Mouse (Mus musculus): ENCODE data around the gene Gli2.
A peak's percentile ranks its signal among the peaks of the same experiment; 100 is the strongest.

Gli2 gene

DNA sequence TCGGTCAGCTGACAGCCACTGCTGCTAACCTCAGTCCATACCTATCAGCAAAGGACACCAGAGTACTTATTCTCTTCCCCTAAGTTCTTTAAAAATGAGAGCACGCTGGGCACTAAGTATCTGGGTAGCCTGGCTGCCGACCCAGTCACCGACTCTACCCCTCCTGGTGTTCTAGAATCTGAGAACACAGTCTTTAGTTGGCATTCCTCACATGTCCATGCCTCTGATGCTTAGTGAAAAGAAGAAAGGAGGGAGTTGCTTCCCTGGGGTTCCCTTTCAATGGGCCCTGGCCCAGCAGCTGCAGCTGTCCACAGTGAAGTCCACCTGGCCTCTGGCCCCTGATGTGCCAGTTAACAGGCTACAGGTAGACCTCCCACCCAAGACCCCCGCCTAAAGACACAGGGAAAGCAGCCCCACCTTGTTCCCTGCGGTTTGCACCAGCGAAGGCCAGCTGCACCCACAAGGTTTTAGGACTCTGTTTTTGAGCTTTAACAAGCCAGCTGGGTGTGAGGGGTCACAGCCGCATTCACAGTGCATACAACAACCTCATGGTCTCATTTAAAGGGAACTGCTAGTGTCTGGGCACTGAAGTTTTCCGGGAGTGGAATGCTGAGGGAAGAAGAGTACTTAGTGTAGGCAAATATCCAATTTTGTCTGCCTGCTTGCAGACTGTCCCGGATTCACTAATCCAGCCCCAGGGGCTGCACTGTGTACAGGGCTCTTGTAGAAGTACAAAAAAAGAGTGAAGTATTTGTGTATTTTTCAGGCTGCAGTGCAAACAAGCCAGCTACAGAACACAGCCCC, 3.4 kb downstream of the Gli2 start:
- no peak for DNase-seq

DNA sequence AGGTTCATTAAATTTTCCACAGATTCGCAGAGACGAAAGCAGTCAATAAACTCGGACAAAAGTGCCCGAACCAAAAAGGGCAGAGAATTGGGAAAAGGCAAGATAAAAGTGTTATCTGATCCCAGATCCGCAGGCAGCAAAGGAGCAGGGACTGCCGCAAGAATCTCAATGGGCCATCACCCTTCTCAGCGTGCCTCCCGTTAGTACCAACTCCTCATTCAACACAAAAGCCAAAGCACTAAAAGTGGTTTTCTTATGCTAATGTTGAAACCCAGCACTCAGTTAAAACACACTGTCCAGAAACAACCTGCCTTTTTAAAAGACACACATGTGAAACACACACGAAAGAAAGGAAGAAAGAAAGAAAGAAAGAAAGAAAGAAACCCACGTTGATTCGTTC, 4.4 kb downstream of the Gli2 start:
- DNase-seq: no peak

DNA sequence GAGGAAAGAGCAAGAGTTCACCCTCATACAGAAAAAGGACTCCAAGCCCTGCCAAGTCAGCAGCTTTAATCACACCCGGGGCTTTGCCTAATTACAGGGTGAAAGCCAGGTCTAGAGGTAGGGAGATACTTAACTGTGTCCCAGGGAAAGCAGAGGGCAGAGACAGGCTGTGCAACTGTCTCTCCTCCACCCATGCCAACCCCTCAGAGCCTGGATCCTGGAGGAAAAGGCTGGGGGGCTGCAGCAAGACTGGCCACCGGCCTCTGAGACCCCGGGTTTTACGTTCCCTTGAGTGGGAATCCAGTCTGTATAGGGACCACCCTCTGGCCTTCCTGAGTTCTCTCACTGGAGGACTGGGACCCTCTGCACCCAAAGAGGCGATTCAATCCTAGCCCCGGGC, 4.9 kb downstream of the Gli2 start:
- DNase-seq: no peak

DNA sequence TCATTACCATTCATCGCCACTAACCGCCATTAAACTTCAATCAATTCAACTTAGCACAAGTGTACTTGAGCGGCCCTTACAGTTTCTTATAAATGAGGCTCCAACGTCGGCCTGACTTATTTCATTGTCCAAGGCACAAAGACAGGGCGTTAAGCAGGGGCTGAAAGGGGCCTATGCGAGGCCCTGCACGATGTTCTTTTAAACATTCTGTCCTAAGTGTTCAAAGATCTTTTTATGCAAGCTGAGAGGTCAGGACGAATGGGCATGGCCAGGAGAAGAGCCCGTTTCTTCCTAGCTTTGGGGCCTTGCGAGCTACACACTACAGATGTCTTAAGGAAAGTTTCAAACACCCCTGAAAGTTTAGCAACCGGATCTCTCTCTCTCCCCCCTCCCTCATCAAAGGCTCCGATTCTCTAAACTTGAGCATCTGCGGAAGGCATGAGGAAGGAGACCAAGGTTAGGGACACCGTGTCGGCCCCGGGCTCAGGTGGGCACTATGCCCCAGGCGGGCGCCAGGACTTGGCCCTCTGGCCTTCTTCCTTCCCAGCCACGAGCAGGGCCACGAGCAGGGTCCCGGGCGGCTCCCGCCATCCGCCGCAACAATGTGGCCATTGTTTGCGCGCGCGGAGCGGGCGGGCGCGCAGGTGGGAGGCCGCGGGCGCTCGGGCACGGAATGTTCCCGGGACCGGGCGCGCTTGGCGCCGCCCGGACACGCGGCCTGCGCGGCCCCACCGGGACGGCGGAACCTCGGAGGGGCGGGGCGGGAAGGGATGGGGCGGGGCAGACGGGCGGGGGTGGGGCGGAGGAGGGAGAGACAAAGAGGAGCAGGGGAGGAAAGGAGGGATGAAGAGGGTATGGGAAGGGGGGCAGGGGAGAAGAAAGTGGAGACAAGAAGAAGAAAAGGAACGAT, 5.7 kb downstream of the Gli2 start:
- DNase-seq: peak; percentile 67

DNA sequence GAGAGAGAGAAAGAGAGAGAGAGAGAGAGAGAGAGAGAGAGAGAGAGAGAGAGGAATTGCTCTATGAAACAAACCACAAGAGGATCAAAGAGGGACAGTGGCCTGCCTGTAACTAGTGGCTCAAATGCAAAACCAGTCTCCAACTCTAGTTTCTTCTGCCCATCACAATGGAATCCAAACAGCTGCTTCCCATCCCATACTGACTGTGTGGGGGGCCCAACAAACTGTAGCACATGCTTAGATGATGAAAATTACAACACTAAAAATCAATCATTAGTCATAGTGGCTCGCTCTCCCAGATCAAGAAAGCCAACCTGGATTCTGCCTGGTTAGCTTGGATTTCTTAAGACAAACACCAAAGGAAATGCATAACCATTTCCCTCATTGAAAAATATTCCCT, 15.0 kb downstream of the Gli2 start:
- no peak for DNase-seq

DNA sequence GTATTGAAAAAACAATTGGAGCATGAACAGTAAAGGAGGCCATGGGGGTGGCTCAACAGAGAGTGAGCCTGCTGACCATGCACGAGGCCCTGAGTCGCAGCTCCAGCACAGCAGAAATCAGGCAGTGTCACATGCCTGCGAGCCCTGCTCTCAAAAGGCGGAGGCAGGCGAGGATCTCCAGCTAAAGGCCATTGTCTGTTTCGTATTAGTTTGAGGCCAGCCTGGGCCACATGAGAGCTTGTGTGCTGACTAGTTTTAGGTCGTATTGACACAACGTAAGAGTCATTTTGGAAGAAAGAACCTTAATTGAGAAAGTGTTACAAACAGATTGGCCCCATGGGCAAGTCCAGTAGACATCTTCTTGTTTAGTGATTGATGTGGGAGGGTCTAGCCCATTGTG, 17.5 kb downstream of the Gli2 start:
- no peak for DNase-seq

DNA sequence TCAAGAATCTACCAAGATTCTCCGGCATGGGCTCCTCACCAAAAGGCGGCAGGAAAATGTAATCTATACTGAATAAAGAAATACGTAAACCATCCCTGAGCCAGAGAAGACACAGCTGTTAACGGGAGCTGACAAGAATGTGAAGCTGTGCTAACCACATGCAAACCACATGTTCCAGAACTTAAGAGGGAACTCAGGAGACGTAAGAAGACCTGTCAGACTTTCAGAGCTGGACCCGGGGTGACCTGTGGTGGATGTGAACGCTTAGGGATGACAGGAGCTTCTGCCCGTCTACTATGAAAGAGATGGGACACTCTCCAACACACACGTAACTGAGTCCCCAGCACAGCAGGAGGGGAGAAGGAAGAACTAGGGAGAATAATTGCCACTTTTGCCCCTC, 18.1 kb downstream of the Gli2 start:
- no peak for DNase-seq

DNA sequence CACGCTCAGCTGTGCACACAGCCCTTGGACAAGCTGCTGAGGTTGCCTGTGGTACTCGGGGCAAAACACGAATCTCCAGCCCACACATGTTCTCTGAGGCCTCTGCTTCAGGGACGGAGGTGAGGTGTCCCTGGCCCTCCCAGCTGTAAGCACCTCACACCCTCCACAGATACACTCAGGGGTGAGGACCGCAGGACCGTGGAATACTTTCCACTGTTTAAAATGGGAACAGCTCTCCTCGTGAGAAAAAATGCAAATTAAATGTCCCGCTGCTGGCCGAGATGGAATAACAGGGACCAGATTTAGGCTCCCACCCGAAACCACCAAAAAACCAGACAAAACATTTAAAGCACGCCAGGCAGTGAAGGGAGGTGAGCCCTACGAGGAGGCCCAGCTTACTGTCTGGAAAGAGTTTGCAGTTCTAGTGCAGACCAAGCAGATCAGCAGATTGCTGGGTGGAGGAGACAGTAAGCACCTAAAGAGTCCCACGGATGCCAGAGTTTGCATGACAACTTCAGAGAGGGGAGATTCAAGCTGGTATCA, 19.2 kb downstream of the Gli2 start:
- no peak for DNase-seq

DNA sequence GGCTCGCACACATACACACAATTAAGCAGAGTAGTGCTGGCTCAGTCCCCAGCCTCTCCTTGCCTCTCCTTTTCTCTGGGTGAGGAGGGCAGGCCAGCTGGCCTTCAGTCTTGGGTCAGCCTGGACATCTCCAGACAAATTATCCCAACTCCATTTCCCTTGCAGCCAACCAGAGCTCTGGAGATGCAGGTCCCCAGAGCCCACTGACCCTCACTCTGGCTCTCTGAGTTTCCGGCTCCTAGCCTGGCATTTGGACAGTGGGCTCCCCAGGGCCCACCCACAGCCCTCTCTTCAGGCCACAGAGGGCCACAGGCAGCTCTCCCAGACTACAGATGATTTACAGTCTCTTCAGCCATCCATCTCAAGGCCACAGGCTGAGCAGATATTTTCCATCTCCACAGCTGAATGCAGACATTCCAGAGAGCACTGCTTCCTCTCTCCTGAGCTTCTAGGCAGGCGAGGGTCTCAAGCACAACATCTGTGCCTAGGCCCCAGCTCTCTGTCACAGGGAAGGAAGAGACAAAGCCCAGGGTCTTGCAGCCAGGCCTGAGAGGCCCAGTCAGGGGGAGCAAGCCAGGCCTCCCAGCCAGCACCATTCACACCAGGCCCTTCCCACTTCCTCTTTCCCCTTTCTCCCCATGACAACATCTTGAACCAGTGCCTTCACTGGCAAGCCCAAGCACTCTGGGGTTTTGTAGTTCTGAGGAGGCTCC, 19.8 kb downstream of the Gli2 start:
- DNase-seq: peak; percentile 81

DNA sequence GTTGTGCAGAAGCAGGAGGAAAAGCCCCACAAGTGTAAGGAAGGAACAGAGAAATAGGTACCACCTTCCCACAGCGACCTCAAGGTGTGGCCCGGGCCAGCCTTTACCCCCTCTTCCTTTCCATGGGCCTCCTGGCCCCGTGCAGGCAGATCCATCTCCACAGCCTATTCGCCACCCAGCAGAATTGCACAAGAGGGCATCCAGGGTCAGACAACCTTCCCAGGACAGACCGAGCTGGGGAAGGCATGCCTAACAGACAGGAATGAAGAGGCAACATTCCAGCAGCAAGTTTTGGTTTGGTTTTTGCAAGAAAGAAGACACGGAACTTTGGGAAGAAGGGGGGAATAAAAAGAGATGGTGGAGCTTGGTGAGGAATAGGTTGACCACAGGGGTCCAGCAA, 22.2 kb downstream of the Gli2 start:
- no peak for DNase-seq

DNA sequence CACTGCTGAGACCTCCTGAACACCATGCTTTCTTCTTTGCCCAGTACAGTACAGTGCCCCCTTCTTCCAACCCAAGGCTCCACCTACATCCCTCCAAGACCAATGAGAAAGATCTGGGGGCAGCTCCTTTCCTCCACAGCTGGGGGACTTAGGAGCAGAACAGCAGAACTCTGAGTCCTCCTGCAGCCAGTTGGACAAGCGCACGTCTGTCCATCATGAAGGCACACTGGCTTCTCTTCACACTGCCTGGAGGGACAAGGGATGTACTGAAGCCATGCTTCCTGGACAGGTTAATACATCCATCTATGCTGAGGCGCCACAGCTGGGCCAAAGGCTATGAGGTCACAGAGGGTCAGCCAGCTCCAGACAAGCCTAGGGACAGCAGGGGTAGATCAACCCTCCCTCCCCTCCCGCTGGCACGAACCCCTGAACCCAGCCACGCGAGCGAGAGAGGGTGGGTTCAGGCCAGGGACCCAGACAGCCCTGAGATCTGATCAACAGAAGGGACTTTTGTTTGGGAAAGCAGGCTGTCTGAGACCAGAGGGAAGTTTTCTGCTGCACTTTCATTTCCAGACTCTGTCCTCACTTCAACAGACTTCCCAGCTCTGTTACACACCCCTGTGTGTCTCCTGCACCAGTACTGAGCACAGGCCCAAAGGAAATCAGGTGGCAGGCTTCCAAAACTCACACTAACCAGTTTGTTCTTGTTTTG, 27.6 kb downstream of the Gli2 start:
- no peak for DNase-seq

DNA sequence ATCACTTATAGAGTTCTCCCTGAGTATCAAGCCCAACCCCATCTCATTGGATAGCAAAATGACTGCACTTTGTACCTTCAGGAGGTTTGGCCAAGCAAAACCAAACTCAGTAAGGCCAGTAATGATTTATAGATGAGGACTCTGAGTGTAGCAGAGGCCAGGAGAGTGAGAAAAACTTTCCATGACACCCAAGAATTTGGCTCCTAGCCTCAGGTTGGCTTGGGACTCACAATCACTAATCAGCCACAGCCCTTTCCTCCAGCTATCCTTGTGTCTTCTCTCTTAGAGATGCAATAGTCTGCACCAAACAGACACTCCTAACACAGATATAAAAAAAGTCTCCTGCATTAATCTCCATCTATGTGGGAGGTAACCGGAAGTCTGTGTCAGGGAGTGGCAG, 31.1 kb downstream of the Gli2 start:
- no peak for DNase-seq

DNA sequence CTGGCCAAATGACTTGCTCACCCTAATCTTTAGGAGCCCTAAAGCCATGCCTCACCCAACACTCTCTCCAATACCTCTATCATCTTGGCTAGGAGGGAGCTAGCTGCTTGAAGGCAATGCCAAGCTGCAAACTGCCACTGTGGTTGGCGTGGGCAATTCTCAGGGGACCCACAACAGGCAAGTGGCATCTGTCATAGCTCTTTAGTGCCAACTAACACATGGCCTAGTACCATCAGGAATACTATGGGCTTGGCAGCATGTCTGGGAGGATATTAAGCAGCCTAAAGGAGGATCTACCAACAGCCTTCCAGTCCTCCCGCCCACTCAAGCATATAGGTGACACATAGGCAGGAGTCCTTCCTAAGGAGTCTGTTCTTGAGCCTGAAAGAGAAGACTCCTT, 33.3 kb downstream of the Gli2 start:
- no peak for DNase-seq

DNA sequence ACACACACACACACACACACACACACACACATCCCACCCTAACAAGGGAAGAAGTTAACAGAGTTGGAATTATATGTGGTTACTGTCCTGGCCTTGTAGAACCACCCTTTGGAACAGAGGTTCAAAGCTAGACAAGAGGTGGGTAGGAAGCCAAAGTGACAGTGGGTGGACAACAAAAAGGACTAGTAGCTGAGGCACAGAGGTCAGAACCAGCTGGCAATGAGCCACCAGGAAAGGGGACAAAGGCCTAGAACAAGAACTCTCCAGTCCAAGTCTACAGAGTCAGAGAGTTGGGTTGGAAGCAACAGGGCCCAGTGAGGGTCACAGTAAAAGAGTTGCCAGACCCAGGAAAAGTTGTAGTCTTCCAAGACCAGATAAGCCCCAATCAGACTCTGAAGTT, 34.4 kb downstream of the Gli2 start:
- DNase-seq: no peak

DNA sequence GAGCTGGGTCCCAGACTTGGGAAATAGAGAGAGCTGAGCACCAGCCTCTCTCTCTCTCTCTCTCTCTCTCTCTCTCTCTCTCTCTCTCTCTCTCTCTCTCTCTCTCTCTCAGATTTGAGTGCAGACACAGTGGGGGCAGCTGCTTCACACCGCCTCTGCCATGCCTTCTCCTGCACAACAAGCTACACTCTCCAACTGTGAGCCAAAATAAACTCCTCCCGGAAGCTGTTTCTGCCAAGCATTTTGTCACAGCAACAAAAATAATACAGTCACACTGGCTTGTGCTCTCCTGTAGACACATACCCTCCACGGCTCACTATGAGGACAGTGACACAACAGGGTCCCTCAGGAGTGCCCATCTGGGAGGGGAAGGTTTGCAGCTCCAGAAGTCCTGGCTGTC, 36.6 kb downstream of the Gli2 start:
- DNase-seq: peak; percentile 64

DNA sequence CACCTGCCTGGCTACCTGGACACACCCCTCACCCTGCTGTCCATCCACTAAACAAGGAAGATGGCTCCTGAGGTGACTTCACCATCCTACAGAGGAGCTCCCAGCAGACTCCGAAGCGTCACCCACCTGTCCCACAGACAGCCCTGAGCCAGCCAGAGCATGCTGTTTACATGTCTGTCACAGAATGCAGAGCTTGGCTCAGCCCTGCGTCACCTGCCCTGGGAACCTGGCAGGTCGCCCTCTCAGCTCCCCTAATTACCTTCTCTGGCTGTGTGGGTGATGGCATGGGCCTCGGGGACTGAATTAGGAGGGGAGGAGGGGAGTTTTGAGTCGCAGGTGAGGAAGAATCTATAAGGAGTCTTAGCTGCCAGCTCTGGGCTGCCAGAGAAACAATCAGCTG, 38.3 kb downstream of the Gli2 start:
- DNase-seq: no peak

DNA sequence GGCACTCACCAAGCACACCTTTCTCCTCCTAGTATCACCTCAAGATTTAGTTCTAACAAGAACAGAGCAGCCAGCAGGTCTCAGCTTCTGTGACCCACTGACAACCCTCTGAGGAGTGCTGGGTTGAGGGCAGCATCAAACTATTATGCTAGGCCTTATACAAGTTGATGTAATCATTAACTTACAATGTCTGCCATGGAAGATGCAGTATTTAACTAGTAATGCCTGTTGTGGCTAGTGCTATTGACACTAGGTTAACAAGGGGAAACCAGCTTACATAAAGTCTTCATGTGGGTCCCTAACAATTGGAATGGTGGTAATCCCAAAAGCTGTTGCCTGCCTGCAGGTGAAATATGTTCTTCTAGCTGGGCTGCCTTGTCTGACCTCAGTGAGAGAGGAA, 44.5 kb downstream of the Gli2 start:
- no peak for DNase-seq

DNA sequence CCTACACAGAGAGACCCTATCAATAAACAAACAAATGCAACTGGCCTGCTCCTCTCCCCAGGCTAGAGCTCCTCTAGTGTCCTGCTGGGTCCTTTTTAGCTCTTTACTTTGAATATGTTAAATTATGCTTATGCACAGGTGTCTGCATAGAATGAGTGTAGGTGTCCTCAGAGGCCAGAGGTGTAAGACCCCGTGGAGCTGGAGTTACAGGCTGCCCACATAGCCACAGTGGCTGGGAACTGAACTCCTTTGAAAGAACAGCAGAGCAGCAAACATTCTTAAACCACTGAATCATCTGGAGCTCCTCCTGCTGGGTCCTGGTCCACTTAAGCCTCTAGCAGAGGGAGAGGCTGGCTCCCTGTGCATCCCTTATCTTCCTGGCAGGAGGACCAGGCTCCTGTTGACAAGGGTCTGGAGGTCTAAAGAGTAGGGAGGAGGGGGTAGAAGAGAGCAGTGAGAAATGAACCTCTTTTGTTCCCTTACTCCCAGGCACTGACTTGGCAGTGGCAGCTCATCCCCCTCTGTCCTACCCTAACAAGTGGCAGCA, 49.5 kb downstream of the Gli2 start:
- DNase-seq: no peak

DNA sequence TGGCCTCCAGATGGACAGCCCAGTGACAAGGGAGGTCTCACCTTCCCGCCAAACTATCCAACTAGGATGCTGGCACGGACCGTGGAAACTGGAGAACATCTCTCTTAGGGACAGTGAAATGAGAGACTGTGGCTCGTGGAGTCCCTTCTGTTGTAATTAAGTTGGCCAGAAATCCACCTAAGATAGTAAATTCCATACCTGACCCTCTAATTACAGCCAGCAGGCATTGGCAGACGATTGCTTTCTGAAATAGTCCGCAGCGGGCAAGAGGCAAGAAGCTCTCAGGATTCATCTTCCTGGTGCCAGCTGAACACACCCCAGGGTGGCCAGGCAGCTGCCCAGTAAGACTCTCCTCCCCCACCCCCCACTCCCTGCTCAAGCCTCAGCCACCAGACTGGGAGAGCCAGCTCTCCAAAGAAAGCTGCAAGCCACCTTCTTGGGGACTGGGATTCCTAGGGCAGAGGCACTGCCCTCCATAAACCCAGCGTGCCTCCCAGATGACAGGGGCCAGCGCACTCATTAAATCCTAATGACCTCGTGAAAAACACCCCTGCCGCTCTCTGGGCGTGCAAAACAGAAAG, 51.9 kb downstream of the Gli2 start:
- DNase-seq: no peak

DNA sequence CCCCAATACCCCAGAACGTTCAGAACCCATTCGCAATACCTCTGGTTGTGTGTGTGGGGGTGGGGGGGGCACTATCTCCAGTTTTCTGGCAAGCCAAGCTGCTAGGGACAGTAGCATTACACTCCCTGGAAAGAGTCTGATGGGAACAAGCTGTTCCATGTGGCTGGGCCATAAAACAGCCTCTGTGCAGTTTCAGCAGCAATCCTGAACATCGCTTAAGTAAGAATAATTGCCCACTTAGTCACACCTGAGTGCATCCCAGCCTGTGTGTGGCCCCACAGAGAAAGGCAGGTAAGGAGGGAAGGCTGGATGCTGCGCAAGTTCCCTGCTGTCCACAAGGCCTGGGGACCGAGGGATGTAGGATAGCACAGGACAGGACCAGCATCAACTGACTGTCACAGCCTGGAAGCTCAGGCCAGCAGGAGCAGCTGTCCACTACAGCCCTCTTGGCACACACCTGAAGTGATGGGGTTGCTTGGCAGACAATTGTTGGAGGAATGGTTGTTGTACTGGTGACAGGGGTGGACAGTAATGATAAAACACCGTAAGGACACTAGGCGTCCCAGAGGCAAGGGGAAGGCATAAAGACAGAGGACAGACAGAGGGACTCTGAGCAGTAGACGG, 58.8 kb downstream of the Gli2 start:
- DNase-seq: no peak

DNA sequence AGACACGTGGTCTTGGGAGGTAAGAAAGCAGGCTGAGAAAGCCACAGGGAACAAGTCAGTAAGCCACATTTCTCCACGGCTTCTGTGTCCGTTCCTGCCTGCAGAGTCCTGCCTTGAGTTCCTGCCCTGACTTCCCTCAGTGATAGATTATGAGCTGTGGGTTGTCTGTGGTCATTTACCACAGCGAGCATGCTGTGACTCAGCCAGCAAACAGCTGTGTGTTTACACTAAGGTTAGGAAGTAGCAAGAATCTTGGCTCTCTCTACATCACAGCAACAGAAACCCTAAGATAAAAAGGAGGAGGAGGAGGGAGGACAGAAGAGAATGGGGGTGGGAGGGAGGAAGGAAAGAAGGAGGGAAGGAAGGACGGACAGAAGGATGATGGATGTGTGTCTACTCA, 59.6 kb downstream of the Gli2 start:
- no peak for DNase-seq
